Mouse (Mus musculus) lung, postnatal 14 days (tissue): ENCODE data around the gene Klf7.
"Not testable (repeated sequence)": the region's sequence is repeated elsewhere in the genome, so short reads cannot be mapped to it uniquely, and the experiment has no call there.

Experiments used
- DNase-seq: peaks from one replicate; pipeline ENCODE4 v3.0.0; 2021

Gene Klf7

DNA sequence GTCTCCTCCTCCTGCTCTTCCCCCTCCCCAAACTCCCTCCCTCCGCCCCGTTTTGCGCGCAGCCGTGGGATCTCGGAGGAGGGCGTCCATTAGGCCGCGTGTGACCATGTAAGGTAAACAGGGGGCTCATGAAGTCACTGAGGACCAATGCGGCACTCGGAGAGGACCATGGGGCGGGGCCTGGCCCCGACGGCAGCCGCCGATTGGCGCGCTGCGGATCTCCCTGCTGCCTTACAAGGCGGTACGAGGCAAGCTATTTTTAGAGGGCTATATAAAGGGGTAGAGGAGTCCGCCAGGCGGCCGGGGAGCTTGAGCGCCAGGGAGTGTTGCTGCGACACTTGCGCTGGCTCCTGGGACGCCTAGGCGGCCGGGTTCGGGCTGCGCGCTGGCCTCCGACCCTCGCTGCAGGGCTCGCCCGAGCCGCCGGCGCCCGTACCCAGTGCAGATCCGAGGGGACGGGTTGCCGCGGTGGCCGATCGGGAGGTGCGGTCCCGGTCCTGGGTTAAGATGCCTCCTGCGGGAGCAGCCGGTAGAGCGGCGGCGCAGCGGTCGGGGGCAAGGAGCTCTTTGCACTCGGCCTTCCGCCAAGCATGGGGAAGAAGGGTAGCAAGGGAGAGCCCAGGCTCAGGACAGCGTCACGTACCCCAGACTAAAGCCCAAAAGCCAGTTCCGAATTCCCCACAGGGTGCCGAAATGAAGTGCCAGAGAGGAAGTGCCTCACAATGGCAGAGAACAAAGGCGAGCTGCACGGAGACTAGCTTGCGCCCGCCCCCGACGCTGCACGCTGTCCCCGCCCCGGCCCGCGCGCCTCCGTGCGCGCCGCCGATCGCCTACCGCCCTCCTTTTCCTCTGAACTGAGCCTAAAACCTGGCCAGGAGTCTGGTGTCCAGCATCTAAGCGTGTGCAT, at the start of gene Klf7:
Klf7 (minus strand) TSS at position 724 of the 907 bp plus-strand sequence.
- DNase-seq = peak; percentile 96

DNA sequence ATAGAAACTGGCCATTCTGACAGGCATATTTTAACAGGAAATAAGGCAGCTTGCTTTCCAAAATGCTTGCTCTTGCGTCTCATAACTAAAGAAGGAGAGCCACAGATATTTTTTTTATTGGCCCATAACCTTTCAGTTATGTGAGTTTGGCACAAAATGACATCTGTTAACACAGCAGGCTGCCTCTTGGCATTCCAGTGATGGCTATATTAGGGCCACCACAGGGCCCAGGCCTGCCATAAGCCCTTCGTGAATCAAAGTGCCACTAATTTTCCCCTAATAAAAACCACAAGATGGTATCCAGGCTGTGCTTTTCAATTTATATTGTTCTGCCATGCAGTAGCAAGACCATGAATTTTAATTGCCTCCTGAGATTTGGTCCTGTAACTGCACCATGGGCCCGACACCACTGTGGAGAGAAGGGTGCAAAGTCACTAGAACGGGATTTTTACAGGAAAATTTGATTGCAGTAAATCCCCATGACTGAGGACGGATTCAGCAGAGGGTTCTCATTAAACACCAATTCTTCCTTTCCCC, 42.5 kb upstream of the Klf7 start:
- DNase-seq = no peak

DNA sequence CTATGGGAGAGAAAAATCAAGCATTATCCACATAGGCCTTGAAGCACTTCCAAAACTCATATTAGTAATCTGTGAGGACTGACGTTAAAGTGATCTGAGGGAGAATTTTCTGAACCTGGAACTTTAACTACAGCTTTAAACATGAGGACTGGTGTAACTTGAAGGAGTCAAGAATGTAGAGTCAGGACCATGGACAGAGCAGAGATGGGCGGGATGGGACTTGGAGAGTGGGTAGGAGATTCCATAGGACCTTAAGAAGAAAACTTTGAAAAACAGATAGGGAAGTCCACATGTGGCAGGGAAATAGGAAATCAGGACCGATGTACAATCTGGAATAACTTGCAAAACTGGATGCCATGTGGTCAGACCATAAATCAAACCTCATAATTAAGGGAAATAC, 36.7 kb upstream of the Klf7 start:
- DNase-seq = peak; percentile 28

DNA sequence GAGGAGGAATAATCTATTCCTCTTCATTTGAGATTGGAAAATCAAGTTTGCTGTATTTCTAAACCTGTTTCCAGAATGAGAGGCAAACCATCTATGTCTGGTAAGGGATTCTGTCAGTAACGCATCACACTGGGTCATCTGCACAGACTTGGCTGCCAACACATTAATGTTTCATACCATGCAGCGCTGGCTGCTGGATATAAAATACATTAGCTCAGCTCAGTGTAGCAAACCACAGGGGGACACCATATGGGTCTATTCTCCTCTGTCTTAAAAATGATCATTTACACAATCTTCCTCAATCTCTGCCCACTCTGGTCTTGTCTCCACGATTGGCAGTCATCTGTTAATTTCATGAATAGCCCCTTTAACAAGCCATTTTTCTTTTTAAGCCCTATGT, 27.1 kb upstream of the Klf7 start:
- no peak for DNase-seq

DNA sequence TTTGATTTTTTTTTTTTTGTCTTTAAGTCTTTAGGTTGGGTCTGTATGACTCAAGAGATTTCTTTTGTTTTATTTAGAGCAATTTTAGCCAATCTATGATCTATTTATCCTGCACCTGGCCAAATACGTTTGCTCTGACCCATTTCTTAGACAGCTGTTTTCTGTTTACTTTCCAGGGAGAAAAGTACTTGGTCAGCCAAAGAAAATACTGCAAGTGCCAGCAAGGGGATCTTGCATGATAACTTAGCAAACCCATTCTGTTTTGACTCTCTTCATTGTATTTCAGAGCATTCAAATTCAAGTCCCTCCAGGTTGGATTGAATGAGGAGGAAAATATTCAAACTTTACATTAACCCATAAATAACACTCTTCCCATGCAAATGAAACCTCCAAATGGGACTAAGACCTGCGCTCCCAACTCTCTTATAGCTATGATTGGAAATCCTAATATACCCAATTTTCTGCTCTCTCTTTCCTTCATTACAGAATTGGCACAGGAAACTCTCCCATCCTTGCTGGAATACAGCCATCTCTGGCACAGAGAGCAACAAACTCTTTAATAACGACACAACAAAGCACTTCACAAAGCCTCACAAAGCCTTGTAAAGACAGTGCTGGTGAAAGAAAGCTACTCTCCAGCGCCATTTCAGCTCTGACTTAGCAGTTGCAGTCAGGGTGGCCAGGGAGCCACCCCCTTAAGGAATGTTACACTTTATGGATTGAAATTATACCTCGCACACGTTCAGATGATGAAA, 20.8 kb upstream of the Klf7 start:
- DNase-seq = no peak

DNA sequence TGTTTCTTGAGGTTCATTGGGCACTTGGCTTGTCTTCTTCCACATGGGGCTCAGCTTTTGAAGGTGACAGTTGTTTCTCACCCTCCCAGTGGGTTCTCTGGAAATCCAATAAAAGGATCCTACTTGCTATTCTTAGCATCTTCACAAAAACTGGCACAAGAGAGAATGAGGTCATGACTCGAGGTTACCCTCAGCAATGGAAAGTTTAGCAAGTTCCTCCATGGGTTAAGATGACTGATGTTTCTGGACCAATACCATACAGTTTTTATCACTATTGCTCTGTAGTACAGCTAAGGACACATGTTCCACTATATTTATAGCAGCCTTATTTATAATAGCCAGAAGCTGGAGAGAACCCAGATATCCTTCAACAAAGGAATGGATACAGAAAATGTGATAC, 12.4 kb upstream of the Klf7 start:
- DNase-seq = no peak

DNA sequence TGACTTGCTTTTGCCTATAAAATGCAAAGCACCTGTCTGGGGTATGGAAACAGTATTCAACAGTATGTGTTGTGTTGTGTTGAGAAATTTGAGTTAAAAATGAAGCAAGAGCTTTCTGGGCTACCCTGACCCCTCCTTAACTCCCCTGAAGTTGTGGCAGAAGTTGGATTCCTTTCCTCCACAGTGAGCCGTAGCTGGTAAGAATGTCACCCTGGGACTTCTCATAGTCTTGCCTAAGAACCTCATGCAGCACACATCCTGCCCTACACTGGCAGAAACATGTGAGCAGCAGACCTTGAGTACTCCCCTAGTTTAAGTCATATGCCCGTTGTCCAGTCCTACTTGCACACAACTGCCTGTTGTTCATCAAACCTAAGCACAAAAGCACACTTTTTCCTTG, 4.7 kb upstream of the Klf7 start:
- no peak for DNase-seq

DNA sequence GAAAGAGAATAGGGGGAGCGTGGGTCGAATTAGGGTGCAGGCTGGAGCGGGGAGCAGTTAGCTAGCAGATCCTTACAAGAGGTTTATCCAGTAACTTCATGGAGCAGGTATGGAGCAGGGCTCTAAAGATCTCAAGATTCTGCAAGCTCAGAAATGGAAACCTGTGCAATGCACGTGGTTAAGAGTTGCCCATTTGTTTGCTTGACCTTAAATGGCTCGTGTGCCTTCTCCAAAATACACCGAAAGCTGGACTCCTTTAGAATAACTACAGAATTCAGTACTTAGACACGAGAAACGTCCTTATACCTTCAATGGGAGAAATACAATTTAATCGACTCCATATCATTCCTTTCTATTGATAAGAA, 366 bp upstream of the Klf7 start:
- DNase-seq = no peak

DNA sequence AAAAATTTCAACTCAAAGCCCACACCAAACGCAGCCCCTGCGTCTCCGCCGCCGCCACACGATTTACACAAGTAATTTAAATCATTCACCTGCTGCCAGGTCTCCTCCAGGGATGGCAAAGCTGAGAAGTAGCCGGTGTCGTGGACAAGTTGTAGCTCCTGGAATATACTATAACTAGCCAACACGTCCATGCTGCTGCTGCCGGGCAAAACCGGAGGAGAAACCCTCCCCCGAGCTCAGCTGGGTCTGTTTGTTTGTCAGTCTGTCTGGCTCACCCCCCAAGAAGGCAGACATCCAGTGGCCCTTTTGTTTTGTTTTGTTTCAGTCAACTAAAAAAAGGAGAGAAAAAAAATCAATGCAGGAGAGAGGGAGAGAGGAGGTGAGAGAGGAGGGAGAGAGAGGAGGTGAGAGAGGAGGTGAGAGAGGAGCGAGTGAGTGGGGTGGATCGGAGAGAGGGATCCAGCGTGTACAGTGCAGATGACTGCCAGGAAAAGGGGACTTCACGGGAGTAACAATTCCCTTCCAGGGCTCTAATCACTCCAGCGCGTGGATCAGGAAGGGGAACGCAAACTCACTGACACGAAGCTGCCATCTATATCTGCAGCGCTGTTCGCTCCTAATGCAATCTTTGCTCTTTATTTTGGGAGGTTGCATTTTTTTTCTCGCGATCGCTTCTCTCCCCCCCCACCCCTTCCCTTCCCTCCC, 1.1 kb downstream of the Klf7 start:
- DNase-seq = peak; percentile 60

DNA sequence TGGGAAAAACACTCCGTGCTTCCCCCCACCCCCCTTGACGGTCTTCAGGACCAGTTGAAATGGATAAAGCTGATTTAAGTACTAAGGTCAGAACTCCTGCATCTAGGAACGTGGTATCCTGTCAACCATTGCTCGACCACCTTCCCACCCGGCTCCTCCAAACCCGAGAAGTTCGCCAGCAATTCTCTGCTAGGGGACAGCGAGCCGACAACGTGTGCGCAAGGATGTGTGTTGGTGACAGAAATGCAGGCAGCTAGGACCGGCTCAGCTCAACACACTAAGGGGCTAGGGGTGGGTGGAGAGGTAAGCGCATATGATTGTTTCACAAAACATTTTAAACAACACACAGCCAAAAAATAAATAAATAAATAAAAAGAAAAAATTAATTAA, 1.7 kb downstream of the Klf7 start:
- DNase-seq = peak; percentile 47

DNA sequence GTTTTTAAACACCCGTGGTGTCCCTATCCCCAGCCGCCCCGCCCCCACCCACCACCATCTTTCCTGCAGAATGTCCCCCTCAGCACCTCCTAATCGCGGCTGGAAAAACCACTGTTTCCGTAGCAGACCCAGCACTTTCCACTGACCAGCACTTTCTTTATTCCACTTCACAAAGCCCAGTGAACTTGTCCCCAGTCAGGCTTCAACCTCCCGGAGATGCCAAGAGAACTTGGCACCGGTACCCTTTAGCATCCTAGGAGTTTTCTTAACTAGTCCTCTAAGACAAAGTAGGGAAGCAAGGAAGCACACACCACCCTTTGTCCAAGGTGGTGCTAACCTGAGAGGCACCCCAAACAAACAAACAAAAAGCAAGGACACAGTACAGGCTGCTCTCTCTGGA, 2.2 kb downstream of the Klf7 start:
- peak; percentile 35 for DNase-seq

DNA sequence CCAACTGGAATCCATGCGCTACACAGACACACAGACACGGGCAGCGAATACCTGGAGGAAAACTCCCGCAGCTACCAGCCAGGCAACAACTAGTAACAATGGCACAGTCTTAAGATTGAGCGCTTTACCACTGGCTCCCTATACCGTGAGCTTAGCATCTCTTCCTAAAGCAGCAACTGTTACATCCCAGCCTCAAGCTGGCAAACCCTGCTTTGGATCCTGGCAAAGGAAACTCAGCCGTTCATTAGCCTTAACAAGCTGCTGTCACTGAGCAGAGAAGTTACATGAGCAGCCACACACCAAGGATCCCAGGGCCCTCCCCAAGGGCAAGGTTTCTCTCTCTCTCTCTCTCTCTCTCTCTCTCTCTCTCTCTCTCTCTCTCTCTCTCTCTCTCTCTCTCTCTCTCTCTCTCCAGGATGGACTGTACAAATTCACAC, 2.7 kb downstream of the Klf7 start:
- peak; percentile 46 for DNase-seq

DNA sequence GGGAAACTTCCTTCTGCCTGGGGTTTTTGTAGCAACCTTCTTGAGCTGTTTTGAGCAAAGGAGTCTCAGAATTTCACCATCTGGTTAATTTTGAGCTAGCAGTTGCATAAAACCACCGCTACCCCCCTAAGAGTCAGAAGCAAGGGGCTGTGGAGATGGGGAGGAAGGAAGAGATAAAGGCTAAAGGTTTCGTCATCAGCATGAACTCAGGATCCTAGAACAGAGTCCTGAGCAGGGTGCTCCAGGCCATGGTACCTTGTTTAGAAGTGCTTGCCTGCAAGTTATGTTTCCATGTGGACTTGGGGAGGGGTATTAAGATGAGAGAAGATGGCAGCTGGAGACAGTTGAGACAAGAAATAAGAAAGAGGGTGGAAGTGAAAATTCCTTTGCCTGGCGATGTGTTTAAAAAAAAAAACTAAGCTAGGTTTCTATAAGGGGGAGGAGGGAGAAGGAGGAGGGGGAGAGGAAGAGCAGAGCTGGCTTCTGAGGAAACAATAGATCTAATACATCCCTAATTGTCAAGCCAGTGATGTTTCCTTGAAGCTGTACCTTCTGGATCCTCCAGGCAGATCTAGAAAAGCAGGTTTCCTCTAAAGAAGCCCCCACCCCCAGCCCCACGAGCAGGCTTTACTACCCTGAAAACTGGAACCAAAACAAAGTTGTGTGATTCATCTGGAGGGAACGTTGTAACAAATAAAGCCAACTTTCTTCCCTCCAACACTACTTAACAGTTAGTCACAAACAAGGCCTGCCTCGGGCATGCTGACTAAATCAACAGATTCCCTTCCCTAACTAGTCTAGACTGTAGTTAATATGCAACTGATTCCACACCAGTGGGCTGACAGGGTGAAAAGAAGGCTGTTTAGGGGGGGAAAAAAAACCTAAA, 3.6 kb downstream of the Klf7 start:
- DNase-seq = no peak

DNA sequence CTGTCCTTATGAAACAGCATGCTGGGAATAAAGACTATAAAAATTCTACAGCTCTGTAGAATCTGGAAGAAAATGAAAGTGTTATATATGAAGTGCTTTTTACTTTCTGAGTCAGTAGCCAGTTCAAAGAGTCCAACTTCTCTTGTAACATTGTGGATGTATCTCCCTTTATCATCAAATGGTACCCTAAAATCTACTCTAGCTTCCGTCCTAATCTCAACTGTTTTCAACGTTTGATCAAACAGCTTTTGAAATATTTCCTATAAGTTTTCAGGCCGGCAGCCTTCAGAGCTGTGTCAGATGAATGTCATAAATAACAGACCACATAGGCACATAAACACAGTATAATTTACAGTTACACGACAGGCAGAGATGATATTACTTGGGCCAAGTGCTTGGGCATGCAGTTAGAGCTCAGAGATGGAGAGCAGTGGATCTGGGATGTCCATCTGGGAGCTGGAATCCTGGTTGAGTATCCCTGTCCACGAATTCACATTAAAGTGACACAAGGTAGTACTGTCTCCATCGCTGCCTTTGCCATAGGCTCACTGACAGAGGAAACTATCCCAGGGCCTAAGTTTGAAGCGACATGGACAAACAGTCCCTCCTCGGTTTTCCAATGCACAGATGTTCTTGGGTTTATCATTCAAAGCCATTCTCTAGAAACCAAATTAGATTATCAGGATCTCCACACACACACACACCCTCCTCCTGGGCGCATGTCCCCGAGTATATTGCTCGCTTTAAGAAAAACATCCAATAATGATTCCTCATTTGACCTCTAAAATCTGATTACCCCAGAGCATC, 4.4 kb downstream of the Klf7 start:
- DNase-seq = no peak

DNA sequence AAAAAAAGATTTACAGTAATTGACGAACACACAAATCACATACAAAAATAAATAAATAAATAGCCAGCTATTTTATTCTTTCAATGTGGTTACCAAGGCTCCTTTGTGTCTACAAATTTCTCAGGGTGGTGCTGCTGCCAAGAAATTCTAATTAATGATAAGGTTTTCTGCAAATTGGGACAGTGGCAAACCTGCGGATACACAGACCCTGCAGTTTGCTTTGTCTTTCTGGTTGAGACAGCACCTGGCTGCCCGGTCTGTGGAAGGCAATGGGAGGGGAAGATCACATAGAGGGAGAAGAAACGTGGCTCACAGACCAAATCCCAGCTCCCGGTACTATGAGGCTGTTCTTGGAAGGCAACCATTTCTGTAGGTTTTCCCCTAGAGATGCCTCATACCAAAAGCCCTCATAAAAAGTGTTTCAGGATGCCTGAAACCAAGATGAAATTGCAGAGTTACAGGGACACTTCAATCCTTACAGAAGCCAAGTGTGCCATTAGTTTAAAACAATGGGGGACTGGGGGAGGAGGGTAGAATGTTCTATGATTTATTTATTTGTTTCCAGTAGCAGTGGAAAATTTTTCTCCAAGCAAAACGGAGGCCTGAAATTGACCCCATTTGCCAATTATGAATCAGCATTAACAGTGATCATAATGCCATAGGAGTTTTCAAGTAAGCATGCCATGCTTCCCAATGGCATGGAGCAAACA, 5.2 kb downstream of the Klf7 start:
- no peak for DNase-seq

DNA sequence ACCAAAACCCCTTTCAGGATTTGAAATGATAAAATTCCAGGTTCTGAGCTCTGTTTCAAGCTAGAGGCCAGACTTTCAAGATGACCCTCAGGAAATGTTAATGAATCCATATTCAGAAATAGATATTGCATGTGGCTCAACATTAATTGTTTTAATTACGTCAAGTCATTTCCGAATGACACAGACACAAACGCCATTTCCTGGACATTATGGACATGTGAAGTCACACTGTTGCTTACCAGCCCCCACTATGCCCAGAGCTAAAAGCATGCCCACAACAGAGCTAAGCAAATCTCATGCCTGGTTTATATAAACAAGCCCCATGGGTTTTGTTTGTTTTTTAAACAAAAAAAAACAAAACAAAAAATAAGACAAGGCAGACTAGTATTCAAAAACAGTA, 7.5 kb downstream of the Klf7 start:
- no peak for DNase-seq

DNA sequence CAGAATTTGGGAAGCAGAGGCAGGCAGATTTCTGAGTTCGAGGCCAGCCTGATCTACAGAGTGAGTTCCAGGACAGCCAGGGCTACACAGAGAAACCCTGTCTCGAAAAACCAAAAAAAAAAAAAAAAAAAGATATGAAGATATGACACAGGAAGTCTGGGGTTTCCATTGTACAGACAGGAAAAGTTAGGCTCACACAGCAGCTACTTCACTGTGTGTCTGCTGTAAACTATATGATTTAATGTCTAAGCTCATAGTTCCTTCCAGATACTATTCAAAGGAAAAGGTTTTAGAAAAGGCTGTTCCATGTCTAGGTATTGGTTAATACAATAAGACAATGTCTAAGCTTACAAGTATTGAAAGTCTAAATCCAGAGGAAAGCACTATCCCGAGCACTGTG, 13.4 kb downstream of the Klf7 start:
- not testable (repeated sequence) for DNase-seq

DNA sequence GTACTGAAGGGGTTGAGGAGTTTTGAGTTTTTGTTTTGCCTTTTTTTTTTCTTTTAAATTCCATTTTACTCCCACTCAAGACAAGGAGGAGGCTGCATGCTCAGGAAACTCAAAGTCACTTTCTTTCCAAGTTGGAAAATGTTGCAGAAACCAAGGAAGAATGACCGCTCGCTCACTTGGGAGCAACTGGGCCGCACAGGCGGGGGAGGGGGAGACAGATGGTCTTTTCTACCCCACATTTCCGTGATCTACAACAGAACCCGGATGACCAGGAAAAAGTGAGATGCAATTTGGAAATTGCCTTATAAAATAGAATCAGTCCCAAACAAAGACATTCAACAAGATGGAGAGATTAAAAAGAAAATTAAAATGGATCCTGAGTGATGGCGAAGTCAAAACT, 14.6 kb downstream of the Klf7 start:
- no peak for DNase-seq

DNA sequence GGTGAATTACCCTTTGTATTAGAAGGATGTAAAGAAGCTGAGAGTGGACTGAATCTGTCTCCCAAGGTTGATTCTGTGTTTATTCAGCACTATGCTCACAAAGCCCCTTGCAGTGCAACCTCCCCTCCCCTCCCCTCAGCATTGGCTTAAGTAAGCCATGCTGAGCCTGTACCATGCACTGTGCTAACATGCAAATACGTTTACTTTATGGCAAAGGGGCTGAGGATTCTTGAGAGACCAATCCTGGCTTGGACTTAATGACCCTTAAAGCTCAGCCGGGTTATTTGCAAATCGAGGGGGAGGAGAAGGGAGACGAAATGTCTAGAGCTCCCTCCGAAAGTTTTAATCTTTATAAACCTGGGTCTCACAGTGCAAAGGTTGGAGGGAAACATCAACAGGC, 16.0 kb downstream of the Klf7 start:
- no peak for DNase-seq

DNA sequence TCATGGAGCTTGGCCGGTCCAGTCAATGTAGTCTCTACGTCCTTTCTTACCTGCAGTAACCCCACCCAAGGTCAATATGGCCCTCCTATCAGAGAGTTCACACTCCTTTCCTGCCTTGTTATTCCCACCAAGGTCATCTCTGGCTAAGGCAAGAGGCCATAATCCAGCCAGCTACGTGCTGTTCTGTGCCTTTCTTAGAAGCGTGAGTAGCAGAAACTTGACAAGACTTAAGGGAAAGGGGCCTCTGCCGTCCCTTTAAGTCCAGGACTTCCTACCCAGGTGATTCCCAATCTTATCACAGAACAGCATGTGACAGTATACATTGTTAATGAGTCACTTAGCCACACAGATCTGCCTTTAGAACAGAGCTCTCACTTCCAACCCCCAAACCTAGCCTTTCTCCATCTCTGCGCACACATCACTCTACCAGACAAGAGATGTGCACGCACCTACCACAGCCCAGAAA, 16.9 kb downstream of the Klf7 start:
- DNase-seq = no peak

DNA sequence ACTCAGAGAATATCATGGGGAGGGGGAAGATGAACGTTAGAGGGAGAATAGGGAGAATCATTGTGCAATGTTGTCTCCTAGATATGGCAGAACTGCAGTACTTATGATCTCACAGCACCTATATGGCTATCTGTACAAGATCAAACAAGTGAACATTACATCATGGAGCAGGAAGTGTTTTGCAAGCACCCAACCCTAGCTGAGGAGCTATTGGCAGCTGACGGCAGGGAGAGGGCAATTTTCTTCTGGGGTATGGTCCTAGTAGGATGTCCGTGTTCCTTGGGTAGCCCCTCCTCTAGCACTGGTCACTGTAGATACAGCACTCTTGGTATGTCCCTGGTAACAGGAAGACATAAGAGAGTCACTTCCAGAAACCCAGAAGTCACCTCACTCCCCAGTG, 17.4 kb downstream of the Klf7 start:
- no peak for DNase-seq
